In the genomic region with DNA sequence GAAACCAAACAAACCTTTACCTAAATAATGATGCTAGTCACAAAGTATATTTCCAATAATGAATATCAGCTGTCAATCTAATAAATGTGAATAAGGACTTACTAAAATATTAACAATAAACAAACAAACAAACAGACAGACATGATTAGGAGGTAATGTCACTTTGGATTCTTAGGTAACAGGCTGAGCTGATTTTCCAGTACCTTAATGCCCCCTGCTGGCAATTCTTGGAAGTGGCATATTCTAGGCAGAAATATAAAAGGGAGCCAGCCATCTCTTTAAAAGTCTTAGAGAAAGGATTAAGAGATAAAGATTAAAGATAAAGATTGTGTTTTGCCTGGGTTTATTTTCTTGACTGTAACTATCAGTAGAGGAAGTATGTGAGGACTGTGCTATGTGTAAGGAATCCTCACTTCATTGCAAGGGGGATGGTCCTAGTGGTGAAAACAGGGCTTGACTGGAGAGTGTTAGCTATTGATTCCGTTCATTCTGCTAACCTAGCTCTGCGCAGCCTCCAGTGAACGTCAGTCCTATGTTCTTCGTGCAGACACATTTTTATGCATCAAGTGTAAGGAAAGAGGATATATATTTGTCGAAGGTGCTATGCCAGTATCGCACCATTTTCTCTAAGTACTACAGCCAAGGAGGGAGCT, we compare ENCODE assay signal across 9 mouse cellular contexts.
A peak's percentile ranks its signal among the peaks of the same experiment; 100 is the strongest.
DNase-seq lines count a peak whose midpoint lies in the region; ATAC-seq lines count a peak whose summit lies in the region.
"Had no signal": no experiment of that assay in that cellular context is flagged by ENCODE, and none has a peak within 500 bp of the region (broad histone marks: within the 10 kb centered on the region; RNA-seq: fewer than 3 reads in every experiment).

No protein-coding gene starts in this region.

- DNase-seq in heart, adult 18-20 months: peak; percentile 1 to 62
- no peak for DNase-seq in heart, embryonic 10.5 days (ENCODE audit: low spot score)
- peak; percentile 22 for DNase-seq in Muller cell, postnatal 12 days (ENCODE audit: inconsistent ontology term)
- DNase-seq in cerebellum, postnatal 25 days: peak; percentile 78 to 85
- DNase-seq in layer of hippocampus, adult 9-10 months (ENCODE audit: low spot score): peak; percentile 79
- peak; percentile 60 for DNase-seq in right cerebral cortex, postnatal 25 days

- WGBS in heart, embryonic 10.5 days: 50% methylated on average over 6 of the region's 6 CpGs

- no peaks in the 10 kb centered on the region for H3K27me3 ChIP-seq in heart, embryonic 10.5 days (ENCODE audit: insufficient read depth, poor library complexity, severe bottlenecking)
- H3K27me3 ChIP-seq: limb, embryonic 12.5 days had no signal

- H3K9me3 ChIP-seq in heart, embryonic 10.5 days: no peaks in the 10 kb centered on the region
- H3K9me3 ChIP-seq: limb, embryonic 12.5 days had no signal

- no peak overlapping the region for H3K27ac ChIP-seq in heart, embryonic 10.5 days
- H3K27ac ChIP-seq: limb, embryonic 12.5 days had no signal

- no peaks in the 10 kb centered on the region for H3K4me1 ChIP-seq in heart, embryonic 10.5 days
- H3K4me1 ChIP-seq: limb, embryonic 12.5 days had no signal

- H3K4me3 ChIP-seq in heart, embryonic 10.5 days: no peak overlapping the region
- H3K4me3 ChIP-seq: limb, embryonic 12.5 days had no signal

- peak; percentile 78 for ATAC-seq in granulocyte monocyte progenitor cell, adult 5-6 weeks (replicated peaks; ENCODE audit: poor library complexity, severe bottlenecking)
- peak; percentile 90 for ATAC-seq in megakaryocyte progenitor cell, adult 5-6 weeks (replicated peaks; ENCODE audit: poor library complexity)

- no peaks in the 10 kb centered on the region for H3K36me3 ChIP-seq in heart, embryonic 10.5 days
- H3K36me3 ChIP-seq: limb, embryonic 12.5 days had no signal
